Mouse (Mus musculus) forebrain, embryonic 15.5 days (tissue): ENCODE measurements at regions not wholly inside any gene's neighbourhood (a gene's known extent, or its start where the extent isn't known, plus 50 kb on each side); places are given as distances from the start of the nearest gene placed in this dataset.

Experiments
- ATAC-seq: fragments of 200-750 bp; cut with Nextera tagmentation; replicated peaks from 2 replicates; pipeline ENCODE4 v1.8.0; 2017; ENCODE audit warnings: mild to moderate bottlenecking, moderate TSS enrichment, moderate library complexity
- H3K27ac ChIP-seq: fragments of 300-500 bp; sonication (generic); replicated peaks from 2 replicates; pipeline ENCODE4 v1.5.1; 2015; ENCODE audit warnings: mild to moderate bottlenecking, inconsistent platforms
- H3K27me3 ChIP-seq: fragments of 300-500 bp; sonication (generic); 2 replicates; pipeline ENCODE4 v1.6.1; 2015; ENCODE audit warnings: inconsistent platforms
- H3K36me3 ChIP-seq: fragments of 300-500 bp; sonication (generic); 2 replicates; pipeline ENCODE4 v1.6.1; 2015; ENCODE audit warnings: mild to moderate bottlenecking, inconsistent platforms
- H3K4me1 ChIP-seq: fragments of 300-500 bp; sonication (generic); 2 replicates; pipeline ENCODE4 v1.6.1; 2015; ENCODE audit warnings: inconsistent platforms
- H3K4me2 ChIP-seq: fragments of 300-500 bp; sonication (generic); replicated peaks from 2 replicates; pipeline ENCODE4 v1.6.1; 2015; ENCODE audit warnings: mild to moderate bottlenecking, inconsistent platforms
- H3K4me3 ChIP-seq: fragments of 300-500 bp; sonication (generic); 2 replicates; pipeline ENCODE4 v1.5.1; 2015; ENCODE audit warnings: mild to moderate bottlenecking, inconsistent platforms
- H3K9ac ChIP-seq: fragments of 300-500 bp; sonication (generic); replicated peaks from 2 replicates; pipeline ENCODE4 v1.6.1; 2015; ENCODE audit warnings: mild to moderate bottlenecking, inconsistent platforms
- H3K9me3 ChIP-seq: fragments of 300-500 bp; sonication (generic); 2 replicates; pipeline ENCODE4 v1.6.1; 2016; ENCODE audit warnings: inconsistent platforms
- WGBS: fragments of 180-500 bp; shearing (Covaris S2); methylation state at CpG from one replicate; pipeline ENCODE4 v1.1.7; 2015; ENCODE audit warnings: mixed read lengths; 5-methylcytosine and 5-hydroxymethylcytosine counted together

GRCm38 (mm10) chr8:8325420-8325819, 335.6 kb downstream of the Efnb2 start:
- Histone ChIP-seq H3K9me3 (no peaks in the 10 kb centered on the region), H3K36me3 (no peaks in the 10 kb centered on the region), H3K4me3 (no peak overlapping the region), H3K27ac (no peak overlapping the region), H3K4me2 (no peak overlapping the region), H3K4me1 (peaks cover 28% of the 10 kb centered on the region), H3K9ac (no peak overlapping the region), H3K27me3 (no peaks in the 10 kb centered on the region)
- WGBS, result 49% methylated on average over 4 of the region's 4 CpGs
- no peak for ATAC-seq

GRCm38 (mm10) chr8:8324520-8324919, 336.5 kb downstream of the Efnb2 start:
- no peak overlapping the region for H3K4me2 ChIP-seq
- no peaks in the 10 kb centered on the region for H3K27me3 ChIP-seq
- peaks cover 28% of the 10 kb centered on the region for H3K4me1 ChIP-seq
- no peaks in the 10 kb centered on the region for H3K36me3 ChIP-seq
- no peaks in the 10 kb centered on the region for H3K9me3 ChIP-seq
- no peak for ATAC-seq
- H3K9ac ChIP-seq, result no peak overlapping the region
- H3K4me3 ChIP-seq, result no peak overlapping the region
- 50% methylated on average over 5 of the region's 5 CpGs for WGBS
- no peak overlapping the region for H3K27ac ChIP-seq

GRCm38 (mm10) chr8:8308253-8308652, 352.8 kb downstream of the Efnb2 start:
- H3K4me1 ChIP-seq, result peaks cover 16% of the 10 kb centered on the region
- no peak overlapping the region for H3K9ac ChIP-seq
- ATAC-seq, result no peak
- no peaks in the 10 kb centered on the region for H3K9me3 ChIP-seq
- H3K27ac ChIP-seq, result no peak overlapping the region
- WGBS, result 29% methylated on average over 7 of the region's 7 CpGs
- no peak overlapping the region for H3K4me3 ChIP-seq
- no peaks in the 10 kb centered on the region for H3K36me3 ChIP-seq
- H3K27me3 ChIP-seq, result no peaks in the 10 kb centered on the region
- no peak overlapping the region for H3K4me2 ChIP-seq

GRCm38 (mm10) chr8:8307487-8307886, 353.6 kb downstream of the Efnb2 start:
- Histone ChIP-seq H3K27ac (no peak overlapping the region), H3K4me3 (no peak overlapping the region), H3K9me3 (no peaks in the 10 kb centered on the region), H3K4me1 (peaks cover 16% of the 10 kb centered on the region), H3K4me2 (no peak overlapping the region), H3K9ac (no peak overlapping the region), H3K36me3 (no peaks in the 10 kb centered on the region), H3K27me3 (no peaks in the 10 kb centered on the region)
- WGBS, result 80% methylated on average over 9 of the region's 9 CpGs
- no peak for ATAC-seq

GRCm38 (mm10) chr8:8299965-8300767, 360.9 kb downstream of the Efnb2 start:
- Histone ChIP-seq H3K27ac (no peak overlapping the region), H3K9me3 (no peaks in the 10 kb centered on the region), H3K4me2 (no peak overlapping the region), H3K27me3 (no peaks in the 10 kb centered on the region), H3K36me3 (no peaks in the 10 kb centered on the region), H3K4me3 (no peak overlapping the region), H3K4me1 (0 out of 2 replicates have a peak, but pooled peaks cover 5% of the 10 kb centered on the region), H3K9ac (no peak overlapping the region)
- 59% methylated on average over 6 of the region's 6 CpGs for WGBS
- ATAC-seq, result no peak

GRCm38 (mm10) chr8:8292577-8293247, 368.3 kb downstream of the Efnb2 start:
- Histone ChIP-seq H3K27ac (no peak overlapping the region), H3K4me1 (no peaks in the 10 kb centered on the region), H3K9me3 (no peaks in the 10 kb centered on the region), H3K9ac (no peak overlapping the region), H3K4me2 (no peak overlapping the region), H3K36me3 (no peaks in the 10 kb centered on the region), H3K4me3 (no peak overlapping the region), H3K27me3 (no peaks in the 10 kb centered on the region)
- no peak for ATAC-seq
- 70% methylated on average over 6 of the region's 6 CpGs for WGBS

GRCm38 (mm10) chr8:8285876-8286275, 375.2 kb downstream of the Efnb2 start:
- no peaks in the 10 kb centered on the region for H3K36me3 ChIP-seq
- 82% methylated on average over 4 of the region's 4 CpGs for WGBS
- H3K9ac ChIP-seq, result no peak overlapping the region
- no peaks in the 10 kb centered on the region for H3K9me3 ChIP-seq
- H3K4me3 ChIP-seq, result no peak overlapping the region
- no peak for ATAC-seq
- H3K27me3 ChIP-seq, result no peaks in the 10 kb centered on the region
- H3K27ac ChIP-seq, result no peak overlapping the region
- H3K4me2 ChIP-seq, result no peak overlapping the region
- no peaks in the 10 kb centered on the region for H3K4me1 ChIP-seq

- Histone ChIP-seq H3K9me3 (no peaks in the 10 kb centered on the region), H3K27ac (no peak overlapping the region), H3K4me2 (no peak overlapping the region), H3K27me3 (no peaks in the 10 kb centered on the region), H3K36me3 (no peaks in the 10 kb centered on the region), H3K4me1 (no peaks in the 10 kb centered on the region), H3K9ac (no peak overlapping the region), H3K4me3 (no peak overlapping the region)
- WGBS, result 65% methylated on average over 1 of the region's 1 CpGs
- no peak for ATAC-seq
Observed at GRCm38 (mm10) chr8:8274987-8275386, 386.1 kb downstream of the Efnb2 start.

- H3K9ac ChIP-seq, result no peak overlapping the region
- no peak overlapping the region for H3K27ac ChIP-seq
- H3K9me3 ChIP-seq, result no peaks in the 10 kb centered on the region
- H3K4me1 ChIP-seq, result no peaks in the 10 kb centered on the region
- H3K27me3 ChIP-seq, result no peaks in the 10 kb centered on the region
- no peak overlapping the region for H3K4me2 ChIP-seq
- H3K4me3 ChIP-seq, result no peak overlapping the region
- H3K36me3 ChIP-seq, result no peaks in the 10 kb centered on the region
- WGBS, result 63% methylated on average over 3 of the region's 3 CpGs
- no peak for ATAC-seq
Observed at GRCm38 (mm10) chr8:8274211-8274641, 386.8 kb downstream of the Efnb2 start.

GRCm38 (mm10) chr8:8258855-8259254, 402.2 kb downstream of the Efnb2 start:
- H3K9ac ChIP-seq, result no peak overlapping the region
- 58% methylated on average over 7 of the region's 7 CpGs for WGBS
- H3K27me3 ChIP-seq, result no peaks in the 10 kb centered on the region
- no peaks in the 10 kb centered on the region for H3K36me3 ChIP-seq
- no peaks in the 10 kb centered on the region for H3K9me3 ChIP-seq
- no peak overlapping the region for H3K27ac ChIP-seq
- H3K4me3 ChIP-seq, result no peak overlapping the region
- no peak overlapping the region for H3K4me2 ChIP-seq
- ATAC-seq, result no peak
- H3K4me1 ChIP-seq, result no peaks in the 10 kb centered on the region

GRCm38 (mm10) chr8:8258231-8258638, 402.8 kb downstream of the Efnb2 start:
- H3K36me3 ChIP-seq, result no peaks in the 10 kb centered on the region
- whole genome bisulfite sequencing, result 5% methylated on average over 9 of the region's 9 CpGs
- no peaks in the 10 kb centered on the region for H3K27me3 ChIP-seq
- H3K4me3 ChIP-seq, result no peak overlapping the region
- no peaks in the 10 kb centered on the region for H3K4me1 ChIP-seq
- H3K4me2 ChIP-seq, result no peak overlapping the region
- no peak overlapping the region for H3K27ac ChIP-seq
- ATAC-seq, result no peak
- H3K9me3 ChIP-seq, result no peaks in the 10 kb centered on the region
- no peak overlapping the region for H3K9ac ChIP-seq

- no peak overlapping the region for H3K4me2 ChIP-seq
- 14% methylated on average over 1 of the region's 1 CpGs for WGBS
- H3K27ac ChIP-seq, result no peak overlapping the region
- no peaks in the 10 kb centered on the region for H3K9me3 ChIP-seq
- H3K4me1 ChIP-seq, result no peaks in the 10 kb centered on the region
- no peak for ATAC-seq
- no peak overlapping the region for H3K9ac ChIP-seq
- H3K4me3 ChIP-seq, result no peak overlapping the region
- no peaks in the 10 kb centered on the region for H3K36me3 ChIP-seq
- H3K27me3 ChIP-seq, result no peaks in the 10 kb centered on the region
Observed at GRCm38 (mm10) chr8:8256327-8256726, 404.7 kb downstream of the Efnb2 start.
